Mouse (Mus musculus): ENCODE data around the gene Nkain2. TPM values are rescaled to one million over a fixed set of nuclear protein-coding genes. Genes with fewer than 3 reads are reported as not detected.

The Nkain2 gene
- polyA plus RNA-seq, 1 experiment from 2014 or later: 4.1 TPM

DNA sequence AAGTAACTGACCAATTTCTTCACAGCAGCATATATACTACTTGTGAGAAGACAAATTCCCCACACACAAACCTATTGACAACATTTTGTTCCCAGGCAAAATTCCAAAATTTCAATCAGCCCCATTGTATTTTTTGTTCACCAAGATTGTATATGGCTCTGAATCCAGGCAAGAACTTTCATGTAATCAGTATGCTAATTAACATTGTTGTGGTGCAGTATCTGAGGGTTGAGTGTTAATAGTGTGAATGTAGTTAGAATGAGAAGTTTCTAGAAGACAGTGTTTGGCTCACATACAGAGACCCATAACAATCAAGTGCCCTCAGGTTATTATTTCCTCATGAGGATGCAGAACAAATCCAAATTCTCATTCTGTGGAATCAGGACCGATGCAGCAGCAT is 354.2 kb downstream of the Nkain2 start:
- Histone ChIP-seq H3K4me3 (no peak overlapping the region), H3K9me3 (replicated peaks) (no peaks in the 10 kb centered on the region), H3K9ac (no peak overlapping the region), H3K4me2 (replicated peaks) (no peak overlapping the region), H3K27me3 (no peaks in the 10 kb centered on the region), H3K36me3 (no peaks in the 10 kb centered on the region), H3K4me1 (no peaks in the 10 kb centered on the region), H3K27ac (no peak overlapping the region)
- ATAC-seq (ENCODE audit: low FRiP score): no peak
- 82% methylated on average over 1 of the region's 1 CpGs for WGBS

DNA sequence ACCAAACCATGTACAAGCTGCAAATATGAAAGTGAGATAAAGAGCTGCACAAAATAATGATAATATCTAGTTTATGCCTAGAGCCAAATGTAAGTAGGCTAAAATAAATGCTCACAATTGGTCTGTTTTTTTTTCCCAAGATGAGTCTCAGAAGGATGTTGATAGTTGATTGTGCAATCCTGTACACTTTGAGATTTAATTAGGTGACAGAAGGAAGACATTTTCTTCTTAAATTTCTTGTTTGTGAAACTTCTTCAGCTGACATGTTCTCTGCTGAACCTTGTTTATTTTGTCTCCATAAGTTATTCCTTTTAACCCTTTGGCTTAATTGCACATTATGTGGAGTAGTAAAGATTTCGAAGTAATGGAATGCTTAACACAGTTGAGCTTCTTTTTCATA is 379.4 kb downstream of the Nkain2 start:
- Histone ChIP-seq H3K27ac (no peak overlapping the region), H3K4me2 (replicated peaks) (no peak overlapping the region), H3K4me3 (no peak overlapping the region), H3K9ac (no peak overlapping the region), H3K27me3 (no peaks in the 10 kb centered on the region), H3K9me3 (replicated peaks) (no peaks in the 10 kb centered on the region; the same call in 1 of the 2 replicates), H3K36me3 (no peaks in the 10 kb centered on the region), H3K4me1 (no peaks in the 10 kb centered on the region)
- ATAC-seq (ENCODE audit: low FRiP score): no peak
- 94% methylated on average over 1 of the region's 1 CpGs for WGBS

DNA sequence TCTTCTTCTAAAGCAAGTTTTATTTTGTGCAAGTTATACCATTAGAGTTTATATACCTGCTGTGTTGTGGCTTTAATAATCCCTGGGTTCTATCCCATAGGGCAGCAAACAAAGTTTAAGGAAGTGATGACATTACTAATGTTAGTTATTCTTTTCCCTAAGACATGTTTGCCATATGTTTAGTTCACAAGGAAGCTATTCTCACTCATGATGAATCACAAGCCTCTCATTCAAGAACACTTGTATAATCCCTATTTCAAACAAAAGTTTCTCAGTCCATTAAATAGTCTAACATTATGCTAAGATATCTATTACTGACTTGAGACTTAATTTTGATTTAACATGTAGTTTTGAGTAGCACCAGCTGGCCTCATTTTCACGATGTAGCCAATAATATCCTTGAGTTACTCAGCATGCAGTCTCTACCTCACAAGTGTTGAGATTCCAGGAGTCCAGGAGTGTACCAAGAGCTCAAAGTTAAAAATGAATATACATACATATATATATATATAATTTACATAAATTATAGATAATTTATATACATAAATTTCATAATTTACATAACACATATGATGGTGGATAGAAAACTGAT is 395.6 kb downstream of the Nkain2 start:
- Histone ChIP-seq H3K27ac (no peak overlapping the region), H3K4me3 (no peak overlapping the region), H3K4me1 (no peaks in the 10 kb centered on the region), H3K9ac (no peak overlapping the region), H3K36me3 (no peaks in the 10 kb centered on the region), H3K4me2 (replicated peaks) (no peak overlapping the region), H3K27me3 (no peaks in the 10 kb centered on the region), H3K9me3 (replicated peaks) (no peaks in the 10 kb centered on the region)
- WGBS: 77% methylated on average over 1 of the region's 1 CpGs
- ATAC-seq (ENCODE audit: low FRiP score): no peak

DNA sequence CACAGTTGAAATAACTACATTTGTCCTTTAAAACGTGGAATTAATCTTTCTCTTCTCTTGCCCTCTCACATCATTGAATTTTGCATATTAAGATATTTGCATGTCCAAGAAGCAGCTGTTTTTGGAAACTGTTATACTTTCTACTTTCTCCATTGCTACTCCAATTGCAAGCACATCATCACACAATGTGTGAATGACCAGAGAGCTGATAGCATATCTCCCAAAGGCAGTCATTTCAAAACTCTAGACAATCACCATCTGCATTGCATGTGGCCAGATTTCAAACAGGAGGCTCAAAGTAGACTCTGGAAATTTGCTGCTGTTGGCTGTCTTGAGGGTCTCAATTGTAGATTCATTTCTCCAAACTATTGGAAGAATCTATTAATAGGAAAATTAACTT is 396.7 kb downstream of the Nkain2 start:
- Histone ChIP-seq H3K36me3 (no peaks in the 10 kb centered on the region), H3K4me3 (no peak overlapping the region), H3K27ac (no peak overlapping the region), H3K9me3 (replicated peaks) (no peaks in the 10 kb centered on the region), H3K4me2 (replicated peaks) (no peak overlapping the region), H3K9ac (no peak overlapping the region), H3K4me1 (no peaks in the 10 kb centered on the region), H3K27me3 (no peaks in the 10 kb centered on the region)
- WGBS: 82% methylated on average over 1 of the region's 1 CpGs
- no peak for ATAC-seq (ENCODE audit: low FRiP score)

DNA sequence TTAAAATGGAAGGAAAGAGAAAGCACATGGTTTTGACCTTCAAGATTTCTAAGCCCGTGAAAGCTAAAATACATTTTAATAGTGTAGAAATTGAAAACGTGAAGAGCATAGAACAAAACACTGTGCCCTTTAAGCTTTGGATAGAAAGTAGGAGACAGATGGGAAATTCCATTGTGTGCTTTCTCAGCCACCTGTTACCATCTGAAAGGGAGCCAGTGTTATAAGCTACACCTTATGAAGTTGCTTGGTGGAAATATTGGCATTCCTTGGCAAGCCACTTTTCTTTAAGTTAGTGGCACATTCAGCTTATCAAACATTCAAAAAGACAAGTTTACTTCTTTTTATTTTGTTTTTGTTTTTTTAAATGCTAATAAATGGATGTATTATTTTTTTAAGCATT is 427.5 kb downstream of the Nkain2 start:
- H3K4me2 ChIP-seq (replicated peaks): no peak overlapping the region
- no peak overlapping the region for H3K27ac ChIP-seq
- H3K4me3 ChIP-seq: no peak overlapping the region
- H3K9me3 ChIP-seq (replicated peaks): no peaks in the 10 kb centered on the region
- H3K4me1 ChIP-seq: no peaks in the 10 kb centered on the region
- no peak overlapping the region for H3K9ac ChIP-seq
- H3K36me3 ChIP-seq: no peaks in the 10 kb centered on the region
- ATAC-seq (ENCODE audit: low FRiP score): no peak
- WGBS: 75% methylated on average over 2 of the region's 2 CpGs
- no peaks in the 10 kb centered on the region for H3K27me3 ChIP-seq

DNA sequence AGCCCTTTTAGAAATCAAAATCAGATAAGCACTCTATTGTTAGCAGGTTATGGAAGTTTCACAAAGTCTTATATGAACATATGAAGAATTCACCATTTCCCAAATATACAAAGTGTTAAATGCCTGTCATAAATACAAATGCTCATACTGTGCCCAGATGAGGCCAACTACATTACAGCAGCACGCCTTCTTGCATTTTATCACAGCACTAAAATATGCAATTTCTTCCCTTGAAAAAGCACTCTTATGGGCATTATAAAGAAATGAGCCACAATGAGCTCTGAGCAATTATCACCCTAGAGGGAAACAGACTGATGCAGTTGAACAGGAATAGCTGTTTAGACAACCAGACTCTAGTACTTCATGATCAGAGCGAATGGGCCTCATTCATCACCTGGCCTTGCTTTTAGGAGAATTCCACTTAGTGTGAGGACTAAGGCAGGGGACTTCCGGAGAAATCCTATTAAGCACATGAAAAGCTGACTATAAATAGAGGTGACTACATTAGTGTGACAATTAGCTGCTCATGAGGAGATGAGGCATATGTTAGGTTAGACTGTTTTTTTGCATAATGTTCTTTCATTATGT is 450.2 kb downstream of the Nkain2 start:
- Histone ChIP-seq H3K4me2 (replicated peaks) (no peak overlapping the region), H3K9ac (no peak overlapping the region), H3K27ac (no peak overlapping the region), H3K4me3 (no peak overlapping the region), H3K36me3 (no peaks in the 10 kb centered on the region), H3K27me3 (no peaks in the 10 kb centered on the region), H3K4me1 (no peaks in the 10 kb centered on the region), H3K9me3 (replicated peaks) (no peaks in the 10 kb centered on the region)
- no peak for ATAC-seq (ENCODE audit: low FRiP score)
- 83% methylated on average over 3 of the region's 3 CpGs for WGBS

DNA sequence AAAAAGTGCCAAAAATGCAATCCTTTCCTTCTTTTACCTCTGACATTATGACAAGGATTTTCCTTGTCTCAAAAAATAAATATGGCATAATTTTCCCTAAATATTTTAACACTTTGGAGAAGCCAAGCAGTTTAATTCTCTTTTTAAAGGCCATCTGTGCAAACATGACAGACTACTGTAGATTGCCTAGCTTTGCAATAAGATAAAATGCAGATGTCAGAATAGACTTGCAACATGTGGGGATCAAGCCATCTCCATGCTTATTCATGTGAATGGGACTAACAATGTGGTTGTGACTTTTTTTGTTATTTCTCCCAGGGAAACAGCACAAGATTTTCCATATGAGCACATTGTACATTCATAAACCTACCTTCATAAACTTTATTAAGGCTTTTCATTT is 476.0 kb downstream of the Nkain2 start:
- no peak overlapping the region for H3K9ac ChIP-seq
- H3K4me2 ChIP-seq (replicated peaks): no peak overlapping the region
- H3K4me3 ChIP-seq: no peak overlapping the region
- H3K36me3 ChIP-seq: no peaks in the 10 kb centered on the region
- ATAC-seq (ENCODE audit: low FRiP score): no peak
- H3K27ac ChIP-seq: no peak overlapping the region
- H3K9me3 ChIP-seq (replicated peaks): no peaks in the 10 kb centered on the region
- no peaks in the 10 kb centered on the region for H3K4me1 ChIP-seq
- H3K27me3 ChIP-seq: no peaks in the 10 kb centered on the region

DNA sequence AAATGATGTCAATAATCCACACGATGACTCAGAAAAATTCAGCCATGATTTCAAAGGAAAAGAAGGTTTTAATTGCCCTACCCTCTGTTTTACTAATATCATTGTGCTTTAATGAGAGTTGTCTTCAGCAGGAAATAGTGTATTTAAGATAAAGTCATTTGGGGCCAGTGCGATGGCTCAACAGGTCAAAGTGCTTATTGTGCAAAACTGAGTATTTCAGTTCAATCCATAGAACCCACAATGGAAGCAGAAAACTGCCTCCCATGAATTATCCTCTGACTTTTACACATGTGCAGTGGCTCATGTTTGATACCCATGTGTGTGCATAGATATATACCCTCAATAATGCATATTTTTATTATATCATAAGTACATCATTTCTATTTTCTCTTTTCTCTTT is 478.9 kb downstream of the Nkain2 start:
- Histone ChIP-seq H3K36me3 (no peaks in the 10 kb centered on the region), H3K4me2 (replicated peaks) (no peak overlapping the region), H3K9ac (no peak overlapping the region), H3K27ac (no peak overlapping the region), H3K4me3 (no peak overlapping the region), H3K4me1 (no peaks in the 10 kb centered on the region), H3K27me3 (no peaks in the 10 kb centered on the region), H3K9me3 (replicated peaks) (no peaks in the 10 kb centered on the region)
- no peak for ATAC-seq (ENCODE audit: low FRiP score)
- 91% methylated on average over 2 of the region's 2 CpGs for WGBS

DNA sequence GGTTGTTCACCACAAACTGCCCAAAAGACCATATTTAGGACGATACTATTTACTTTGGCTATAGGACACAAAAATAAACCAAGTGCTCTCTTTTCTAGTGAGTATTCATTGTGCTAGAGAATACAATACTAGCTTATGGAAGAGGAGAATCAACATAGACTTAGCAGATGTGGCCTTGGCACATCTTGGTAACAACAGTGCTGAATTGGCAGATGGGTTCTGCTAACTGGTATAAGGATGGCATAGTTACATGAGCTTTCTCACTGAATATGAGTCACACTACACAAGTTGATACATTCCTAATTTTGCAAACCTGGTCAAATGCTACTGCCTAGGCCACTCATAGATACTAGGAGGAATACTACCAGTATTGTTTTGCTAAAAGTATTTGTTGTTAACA is 489.3 kb downstream of the Nkain2 start:
- no peak for ATAC-seq (ENCODE audit: low FRiP score)
- H3K4me3 ChIP-seq: no peak overlapping the region
- H3K27me3 ChIP-seq: no peaks in the 10 kb centered on the region
- H3K9ac ChIP-seq: no peak overlapping the region
- H3K4me2 ChIP-seq (replicated peaks): no peak overlapping the region
- 82% methylated on average over 1 of the region's 1 CpGs for WGBS
- no peak overlapping the region for H3K27ac ChIP-seq
- no peaks in the 10 kb centered on the region for H3K36me3 ChIP-seq
- H3K4me1 ChIP-seq: no peaks in the 10 kb centered on the region
- H3K9me3 ChIP-seq (replicated peaks): no peaks in the 10 kb centered on the region

DNA sequence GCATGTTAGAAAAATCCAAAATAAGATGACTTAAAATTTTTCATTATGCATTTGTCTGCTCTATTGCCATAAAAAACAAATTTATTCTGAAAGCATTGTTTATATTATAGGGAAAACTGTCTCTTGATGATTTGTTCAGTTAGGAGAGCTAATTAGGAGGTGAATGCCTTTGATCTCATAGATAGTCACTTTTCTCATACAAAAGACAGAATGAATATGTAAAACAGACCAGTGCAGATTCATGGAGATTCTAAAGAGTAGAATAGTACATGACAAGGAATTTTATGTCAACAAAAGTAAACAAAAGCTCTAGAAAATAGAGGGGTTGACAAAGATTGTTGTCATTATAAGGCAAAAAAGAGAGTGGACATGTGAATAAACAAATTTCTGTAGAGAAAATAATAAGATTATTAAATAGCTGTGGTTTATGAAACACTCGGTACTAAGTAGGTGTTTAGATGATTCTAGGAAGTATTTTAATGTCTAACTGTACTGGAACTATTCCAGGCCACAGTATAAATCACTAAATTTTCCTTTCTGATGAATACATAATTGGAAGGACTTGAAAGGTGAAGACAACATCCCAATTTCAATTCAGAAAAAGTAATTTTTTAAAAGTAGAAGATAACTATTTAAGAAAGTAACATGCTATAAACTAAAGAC is 496.3 kb downstream of the Nkain2 start:
- no peak overlapping the region for H3K9ac ChIP-seq

DNA sequence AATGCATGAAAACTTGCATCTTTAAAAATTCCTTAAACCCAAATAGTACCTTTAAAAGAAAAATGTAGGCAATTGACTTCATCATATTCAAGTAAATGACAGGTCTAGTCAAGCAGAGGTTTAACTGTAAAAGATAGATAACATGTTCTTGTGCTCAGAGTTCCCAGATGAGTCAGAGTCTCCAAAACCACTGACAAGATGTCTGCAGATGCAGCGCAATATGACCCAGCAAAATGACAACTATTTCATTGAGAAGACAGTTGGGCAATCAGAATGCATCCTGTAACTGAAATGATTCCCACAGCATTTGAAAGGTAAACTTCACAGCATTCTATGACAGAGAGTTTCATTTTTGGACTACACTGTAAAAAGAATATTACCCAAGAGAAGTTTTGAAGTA is 496.9 kb downstream of the Nkain2 start:
- H3K27me3 ChIP-seq: no peaks in the 10 kb centered on the region
- ATAC-seq (ENCODE audit: low FRiP score): no peak
- H3K27ac ChIP-seq: no peak overlapping the region
- H3K4me3 ChIP-seq: no peak overlapping the region
- H3K36me3 ChIP-seq: no peaks in the 10 kb centered on the region
- H3K9ac ChIP-seq: no peak overlapping the region
- no peak overlapping the region for H3K4me2 ChIP-seq (replicated peaks)
- H3K9me3 ChIP-seq (replicated peaks): no peaks in the 10 kb centered on the region
- no peaks in the 10 kb centered on the region for H3K4me1 ChIP-seq
- WGBS: 89% methylated on average over 1 of the region's 1 CpGs

More for the DNA sequence above, 496.3 kb downstream of the Nkain2 start:
- no peak overlapping the region for H3K27ac ChIP-seq
- H3K4me1 ChIP-seq: no peaks in the 10 kb centered on the region
- WGBS: 89% methylated on average over 1 of the region's 1 CpGs
- no peak overlapping the region for H3K4me3 ChIP-seq
- no peak for ATAC-seq (ENCODE audit: low FRiP score)
- no peaks in the 10 kb centered on the region for H3K27me3 ChIP-seq
- no peaks in the 10 kb centered on the region for H3K36me3 ChIP-seq
- H3K4me2 ChIP-seq (replicated peaks): no peak overlapping the region
- no peaks in the 10 kb centered on the region for H3K9me3 ChIP-seq (replicated peaks)

DNA sequence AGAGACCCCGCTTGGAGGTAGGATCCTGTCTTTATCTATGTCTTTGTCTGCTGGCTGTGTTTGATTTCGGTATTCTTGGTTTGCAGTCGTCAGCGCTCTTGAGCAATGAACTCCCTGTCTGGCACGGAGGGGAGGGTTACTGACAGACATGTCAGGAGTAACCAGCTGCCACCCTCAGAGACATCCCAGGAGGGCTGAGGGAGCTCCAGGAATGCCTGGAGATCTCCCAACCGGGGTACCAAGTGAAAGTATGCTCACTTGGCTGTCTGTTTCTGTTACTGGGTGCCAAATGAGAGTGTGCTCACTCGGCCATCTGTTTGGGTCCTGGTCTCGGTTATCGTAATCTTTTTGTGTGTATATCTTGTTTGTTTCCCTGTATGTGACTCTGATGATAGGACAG is 577.5 kb downstream of the Nkain2 start:
- Histone ChIP-seq H3K4me2 (replicated peaks) (no peak overlapping the region), H3K9me3 (replicated peaks) (peaks cover 13% of the 10 kb centered on the region), H3K36me3 (no peaks in the 10 kb centered on the region), H3K27me3 (no peaks in the 10 kb centered on the region), H3K4me3 (no peak overlapping the region), H3K27ac (no peak overlapping the region), H3K9ac (no peak overlapping the region), H3K4me1 (no peaks in the 10 kb centered on the region)
- WGBS: 91% methylated on average over 9 of the region's 9 CpGs
- ATAC-seq (ENCODE audit: low FRiP score): no peak

DNA sequence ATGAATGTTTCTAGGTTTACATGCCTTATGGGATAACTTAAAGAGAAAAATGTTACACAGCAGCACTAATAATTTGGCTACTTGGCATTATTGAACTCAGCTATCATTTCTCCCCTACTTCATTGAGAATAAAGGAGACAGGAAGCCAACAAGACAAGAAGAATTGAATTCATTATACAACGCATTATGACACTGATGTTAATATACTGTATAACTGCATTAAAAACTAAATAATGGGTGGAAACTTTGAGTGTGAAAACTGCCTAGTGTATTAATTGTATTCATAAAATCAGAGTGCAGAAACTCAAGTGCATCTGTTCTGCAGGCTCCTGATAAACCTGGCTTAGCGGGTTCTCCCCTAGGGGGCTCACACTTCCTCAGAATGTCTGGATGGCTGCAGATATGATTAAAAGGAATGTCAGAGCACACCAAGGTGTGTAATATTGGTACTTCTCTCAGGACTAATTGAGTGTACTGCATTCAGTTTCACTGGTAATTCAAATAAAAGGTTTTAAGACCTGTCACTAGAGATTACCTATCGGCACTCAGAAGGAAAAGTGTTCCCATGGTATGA is 589.2 kb downstream of the Nkain2 start:
- Histone ChIP-seq H3K9ac (no peak overlapping the region), H3K9me3 (replicated peaks) (no peaks in the 10 kb centered on the region), H3K4me1 (no peaks in the 10 kb centered on the region), H3K4me3 (no peak overlapping the region), H3K27ac (no peak overlapping the region), H3K4me2 (replicated peaks) (no peak overlapping the region), H3K36me3 (no peaks in the 10 kb centered on the region), H3K27me3 (no peaks in the 10 kb centered on the region)
- 87% methylated on average over 3 of the region's 3 CpGs for whole genome bisulfite sequencing
- ATAC-seq (ENCODE audit: low FRiP score): no peak

All from hindbrain, embryonic 12.5 days (tissue).